Mouse (Mus musculus): ENCODE data around the gene Chrna9. TPM values are rescaled to one million over a fixed set of nuclear protein-coding genes. Genes with fewer than 3 reads are reported as not detected.

Chrna9 gene
- polyA plus RNA-seq, 1 experiment from 2014 or later, result 0.13 TPM

GRCm38 (mm10) chr5:65959893-65960596 lies 25.3 kb downstream of the Chrna9 start:
- H3K4me2 ChIP-seq (ENCODE audit: low read length), result no peak overlapping the region
- no peak overlapping the region for H3K27ac ChIP-seq
- ATAC-seq (replicated peaks; ENCODE audit: low FRiP score, low read depth) (no peak), DNase-seq (ENCODE audit: low spot score) (no peak)
- H3K9me3 ChIP-seq (replicated peaks; ENCODE audit: low read length), result no peaks in the 10 kb centered on the region
- H3K4me1 ChIP-seq (replicated peaks; ENCODE audit: insufficient read depth, low read length), result 0 out of 2 replicates have a peak, but pooled peaks cover 2% of the 10 kb centered on the region
- no peak overlapping the region for H3K4me3 ChIP-seq (replicated peaks; ENCODE audit: low read depth, low read length)
- no peaks in the 10 kb centered on the region for H3K36me3 ChIP-seq (ENCODE audit: insufficient read depth, low read length)
- WGBS, result 85% methylated on average over 5 of the region's 5 CpGs
- no peaks in the 10 kb centered on the region for H3K27me3 ChIP-seq (ENCODE audit: insufficient read depth, low read length)
- peak; percentile 17; the same call in 1 of the 2 replicates for TF ChIP-seq CTCF (IDR thresholded peaks at IDR 0.05; ENCODE audit: low read depth)
- H3K9ac ChIP-seq (ENCODE audit: low read depth, low read length), result no peak overlapping the region

GRCm38 (mm10) chr5:65960597-65960950 lies 25.9 kb downstream of the Chrna9 start:
- Histone ChIP-seq H3K36me3 (ENCODE audit: insufficient read depth, low read length) (no peaks in the 10 kb centered on the region), H3K4me2 (ENCODE audit: low read length) (no peak overlapping the region), H3K4me1 (replicated peaks; ENCODE audit: insufficient read depth, low read length) (0 out of 2 replicates have a peak, but pooled peaks cover 2% of the 10 kb centered on the region), H3K9me3 (replicated peaks; ENCODE audit: low read length) (no peaks in the 10 kb centered on the region), H3K4me3 (replicated peaks; ENCODE audit: low read depth, low read length) (no peak overlapping the region), H3K9ac (ENCODE audit: low read depth, low read length) (no peak overlapping the region), H3K27me3 (ENCODE audit: insufficient read depth, low read length) (no peaks in the 10 kb centered on the region), H3K27ac (no peak overlapping the region)
- DNase-seq (ENCODE audit: low spot score) (no peak), ATAC-seq (replicated peaks; ENCODE audit: low FRiP score, low read depth) (no peak)
- 81% methylated on average over 11 of the region's 11 CpGs for WGBS
- TF ChIP-seq CTCF (IDR thresholded peaks at IDR 0.05; ENCODE audit: low read depth), result no peak

- TF ChIP-seq CTCF (IDR thresholded peaks at IDR 0.05; ENCODE audit: low read depth), result no peak
- H3K27me3 ChIP-seq (ENCODE audit: insufficient read depth, low read length), result no peaks in the 10 kb centered on the region
- H3K4me3 ChIP-seq (replicated peaks; ENCODE audit: low read depth, low read length), result no peak overlapping the region
- H3K9me3 ChIP-seq (replicated peaks; ENCODE audit: low read length), result no peaks in the 10 kb centered on the region
- H3K27ac ChIP-seq, result no peak overlapping the region
- no peak overlapping the region for H3K9ac ChIP-seq (ENCODE audit: low read depth, low read length)
- ATAC-seq (replicated peaks; ENCODE audit: low FRiP score, low read depth) (no peak), DNase-seq (ENCODE audit: low spot score) (no peak)
- 97% methylated on average over 5 of the region's 5 CpGs for WGBS
- no peaks in the 10 kb centered on the region for H3K36me3 ChIP-seq (ENCODE audit: insufficient read depth, low read length)
- no peak overlapping the region for H3K4me2 ChIP-seq (ENCODE audit: low read length)
- no peaks in the 10 kb centered on the region for H3K4me1 ChIP-seq (replicated peaks; ENCODE audit: insufficient read depth, low read length)
Measured at GRCm38 (mm10) chr5:65963291-65963690, 28.6 kb downstream of the Chrna9 start.

- H3K4me2 ChIP-seq (ENCODE audit: low read length), result no peak overlapping the region
- H3K9ac ChIP-seq (ENCODE audit: low read depth, low read length), result no peak overlapping the region
- 40% methylated on average over 7 of the region's 7 CpGs for WGBS
- H3K36me3 ChIP-seq (ENCODE audit: insufficient read depth, low read length), result no peaks in the 10 kb centered on the region
- no peaks in the 10 kb centered on the region for H3K27me3 ChIP-seq (ENCODE audit: insufficient read depth, low read length)
- H3K27ac ChIP-seq, result no peak overlapping the region
- no peaks in the 10 kb centered on the region for H3K9me3 ChIP-seq (replicated peaks; ENCODE audit: low read length)
- H3K4me1 ChIP-seq (replicated peaks; ENCODE audit: insufficient read depth, low read length), result no peaks in the 10 kb centered on the region
- TF ChIP-seq CTCF (IDR thresholded peaks at IDR 0.05; ENCODE audit: low read depth), result no peak
- H3K4me3 ChIP-seq (replicated peaks; ENCODE audit: low read depth, low read length), result no peak overlapping the region
- DNase-seq (ENCODE audit: low spot score) (peak; percentile 28), ATAC-seq (replicated peaks; ENCODE audit: low FRiP score, low read depth) (no peak)
Measured at GRCm38 (mm10) chr5:65965771-65966279, 31.1 kb downstream of the Chrna9 start.

GRCm38 (mm10) chr5:65967091-65967490 lies 32.4 kb downstream of the Chrna9 start:
- no peaks in the 10 kb centered on the region for H3K9me3 ChIP-seq (replicated peaks; ENCODE audit: low read length)

GRCm38 (mm10) chr5:65968004-65968403 lies 33.3 kb downstream of the Chrna9 start:
- Histone ChIP-seq H3K9ac (ENCODE audit: low read depth, low read length) (no peak overlapping the region), H3K27ac (no peak overlapping the region), H3K4me1 (replicated peaks; ENCODE audit: insufficient read depth, low read length) (no peaks in the 10 kb centered on the region), H3K4me2 (ENCODE audit: low read length) (no peak overlapping the region), H3K9me3 (replicated peaks; ENCODE audit: low read length) (no peaks in the 10 kb centered on the region), H3K27me3 (ENCODE audit: insufficient read depth, low read length) (no peaks in the 10 kb centered on the region), H3K4me3 (replicated peaks; ENCODE audit: low read depth, low read length) (no peak overlapping the region), H3K36me3 (ENCODE audit: insufficient read depth, low read length) (no peaks in the 10 kb centered on the region)
- DNase-seq (ENCODE audit: low spot score) (no peak), ATAC-seq (replicated peaks; ENCODE audit: low FRiP score, low read depth) (no peak)
- WGBS, result 91% methylated on average over 3 of the region's 3 CpGs
- no peak for TF ChIP-seq CTCF (IDR thresholded peaks at IDR 0.05; ENCODE audit: low read depth)

More at GRCm38 (mm10) chr5:65967091-65967490, 32.4 kb downstream of the Chrna9 start:
- ATAC-seq (replicated peaks; ENCODE audit: low FRiP score, low read depth) (no peak), DNase-seq (ENCODE audit: low spot score) (peak; percentile 18)
- Histone ChIP-seq H3K4me2 (ENCODE audit: low read length) (no peak overlapping the region), H3K36me3 (ENCODE audit: insufficient read depth, low read length) (no peaks in the 10 kb centered on the region), H3K27me3 (ENCODE audit: insufficient read depth, low read length) (no peaks in the 10 kb centered on the region), H3K27ac (no peak overlapping the region), H3K4me3 (replicated peaks; ENCODE audit: low read depth, low read length) (no peak overlapping the region), H3K9ac (ENCODE audit: low read depth, low read length) (no peak overlapping the region), H3K4me1 (replicated peaks; ENCODE audit: insufficient read depth, low read length) (no peaks in the 10 kb centered on the region)
- no peak for TF ChIP-seq CTCF (IDR thresholded peaks at IDR 0.05; ENCODE audit: low read depth)
- 53% methylated on average over 12 of the region's 12 CpGs for WGBS

Measured in kidney, postnatal 0 days (tissue).